Mouse (Mus musculus) forebrain, postnatal 0 days (tissue): ENCODE data around the gene Nme7. TPM values are rescaled to one million over a fixed set of nuclear protein-coding genes. Genes with fewer than 3 reads are reported as not detected.

ENCODE experiments used
- ATAC-seq: fragments of 200-750 bp; cut with Nextera tagmentation; 2 replicates; pipeline ENCODE4 v1.8.0; 2017; ENCODE audit warnings: mild to moderate bottlenecking, moderate library complexity
- DNase-seq: peaks from one replicate; pipeline ENCODE4 v3.0.0-alpha.2; 2015
- H3K27ac ChIP-seq: fragments of 300-500 bp; sonication (generic); 2 replicates; pipeline ENCODE4 v1.5.1; 2014; ENCODE audit warnings: low read depth, mild to moderate bottlenecking, antibody characterized with exemption, low read length, moderate library complexity, mixed read lengths
- H3K27me3 ChIP-seq: fragments of 300-500 bp; sonication (generic); 2 replicates; pipeline ENCODE4 v1.6.1; 2014; ENCODE audit warnings: mild to moderate bottlenecking, low read length, mixed read lengths; ENCODE audit not compliant: insufficient read depth
- H3K36me3 ChIP-seq: fragments of 300-500 bp; sonication (generic); 2 replicates; pipeline ENCODE4 v1.6.1; 2014; ENCODE audit warnings: mild to moderate bottlenecking, moderate library complexity; ENCODE audit not compliant: insufficient read depth
- H3K4me1 ChIP-seq: fragments of 300-500 bp; sonication (generic); 2 replicates; pipeline ENCODE4 v1.6.1; 2014; ENCODE audit warnings: antibody characterized with exemption; ENCODE audit not compliant: insufficient read depth
- H3K4me2 ChIP-seq: fragments of 300-500 bp; sonication (generic); 2 replicates; pipeline ENCODE4 v1.6.1; 2014; ENCODE audit warnings: low read depth, mild to moderate bottlenecking, moderate library complexity
- H3K4me3 ChIP-seq: fragments of 300-500 bp; sonication (generic); 2 replicates; pipeline ENCODE4 v1.5.1; 2014; ENCODE audit warnings: low read depth, low read length, mixed read lengths
- H3K9ac ChIP-seq: fragments of 300-500 bp; sonication (generic); 2 replicates; pipeline ENCODE4 v1.6.1; 2014; ENCODE audit warnings: mild to moderate bottlenecking
- H3K9me3 ChIP-seq: fragments of 300-500 bp; sonication (generic); 2 replicates; pipeline ENCODE4 v1.6.1; 2016; ENCODE audit warnings: low read length
- CTCF ChIP-seq: sonication (generic); IDR thresholded peaks from 2 replicates; pipeline ENCODE4 v1.5.1; 2016; ENCODE audit warnings: antibody characterized with exemption, control low read depth, low read depth
- WGBS: fragments of 180-500 bp; shearing (Covaris S2); extraction: QIAGEN DNeasy Blood & Tissue Kit; methylation state at CpG from one replicate; pipeline ENCODE4 v1.1.7; 2014; 5-methylcytosine and 5-hydroxymethylcytosine counted together
- polyA plus RNA-seq: library from polyadenylated mRNA; unstranded; fragments of >200 nt; fragmentation: Nextera tagmentation; extraction: Ambion mirVana; gene quantifications from 2 replicates; pipeline ENCODE4 v1.2.1, GENCODE M21; 2015
- total RNA-seq: library from RNA; depleted of rRNA; stranded (reverse); fragments of >200 nt; gene quantifications from 2 replicates; pipeline ENCODE4 v1.2.3, GENCODE M21; 2014

The Nme7 gene
- total and polyA plus RNA-seq, 2 experiments from 2014 or later, result 32.1 to 37.7 TPM

DNA sequence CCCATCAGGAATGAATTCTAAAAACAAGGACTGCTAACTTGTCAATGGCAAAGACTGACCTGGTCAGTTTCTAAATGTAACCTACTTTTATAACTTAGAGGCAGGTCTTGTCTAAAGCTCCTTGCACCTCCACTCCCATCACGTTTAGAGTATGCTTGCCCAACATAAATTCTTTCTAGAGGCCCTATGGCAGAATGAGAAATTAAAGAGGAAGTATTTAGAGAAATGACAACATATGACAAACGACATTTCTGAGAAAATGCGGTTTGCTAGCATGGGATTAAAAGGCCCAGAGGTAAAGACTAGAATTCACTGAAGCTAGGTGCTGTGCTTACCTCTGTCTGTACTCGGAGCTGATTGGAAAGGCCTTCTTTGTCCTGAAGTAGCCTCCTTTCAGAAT, 2.0 kb upstream of the Nme7 start:
- no peak overlapping the region for H3K27ac ChIP-seq
- H3K4me2 ChIP-seq, result no peak overlapping the region
- no peak overlapping the region for H3K9ac ChIP-seq
- H3K36me3 ChIP-seq, result peaks cover 48% of the 10 kb centered on the region
- no peaks in the 10 kb centered on the region for H3K27me3 ChIP-seq
- DNase-seq, result no peak
- peaks cover 8% of the 10 kb centered on the region; the same call in 1 of the 2 replicates for H3K4me1 ChIP-seq
- no peaks in the 10 kb centered on the region for H3K9me3 ChIP-seq
- H3K4me3 ChIP-seq, result no peak overlapping the region
- TF ChIP-seq CTCF, result no peak
- ATAC-seq, result no peak
- 94% methylated on average over 4 of the region's 4 CpGs for WGBS

DNA sequence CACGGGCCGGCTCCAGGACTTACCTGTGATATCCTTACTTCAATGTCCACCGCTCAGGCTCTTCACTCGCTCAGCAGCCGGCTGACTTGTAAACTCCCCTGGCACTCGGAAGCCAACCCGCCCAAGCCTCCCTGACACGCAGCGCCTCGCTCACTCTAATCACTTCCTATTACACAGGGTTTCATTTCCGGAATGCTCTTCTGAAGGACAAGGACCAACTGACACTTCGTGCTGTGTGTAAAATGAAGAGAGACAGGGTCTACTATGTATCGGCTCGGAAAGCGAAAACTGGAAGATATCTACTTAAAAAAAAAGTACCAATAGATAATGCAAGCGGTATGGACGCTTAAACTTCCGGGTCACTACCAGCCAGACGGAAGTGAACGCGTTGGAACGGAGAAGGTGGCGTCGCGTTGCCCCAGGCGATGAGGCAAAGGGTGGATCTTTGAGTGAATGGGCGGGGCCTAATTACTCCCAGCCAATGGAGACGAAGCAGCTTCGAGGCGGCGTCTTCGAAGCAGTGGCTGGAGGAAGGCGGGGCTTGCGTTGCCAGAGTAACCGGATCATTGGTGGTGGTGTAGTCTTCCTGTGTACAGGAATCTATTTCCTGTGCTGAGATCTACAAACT, 3.3 kb downstream of the Nme7 start, which contains the start of gene Blzf1:
TSS of gene Blzf1 (minus strand) at position 366 of the 628 bp plus-strand sequence.
- Histone ChIP-seq H3K4me3 (peak within 1 kb of the TSS; percentile 57), H3K9me3 (no peaks in the 10 kb centered on the region), H3K36me3 (peaks cover 3% of the 10 kb centered on the region), H3K4me1 (peaks cover 15% of the 10 kb centered on the region; the same call in 1 of the 2 replicates), H3K27ac (peak within 1 kb of the TSS; percentile 80), H3K9ac (peak within 1 kb of the TSS; percentile 59), H3K27me3 (no peaks in the 10 kb centered on the region), H3K4me2 (peak within 1 kb of the TSS; percentile 80)
- ATAC-seq, result peak; percentile 99
- TF ChIP-seq CTCF, result no peak
- WGBS, result 1% methylated on average over 35 of the region's 35 CpGs
- peak; percentile 99 for DNase-seq

DNA sequence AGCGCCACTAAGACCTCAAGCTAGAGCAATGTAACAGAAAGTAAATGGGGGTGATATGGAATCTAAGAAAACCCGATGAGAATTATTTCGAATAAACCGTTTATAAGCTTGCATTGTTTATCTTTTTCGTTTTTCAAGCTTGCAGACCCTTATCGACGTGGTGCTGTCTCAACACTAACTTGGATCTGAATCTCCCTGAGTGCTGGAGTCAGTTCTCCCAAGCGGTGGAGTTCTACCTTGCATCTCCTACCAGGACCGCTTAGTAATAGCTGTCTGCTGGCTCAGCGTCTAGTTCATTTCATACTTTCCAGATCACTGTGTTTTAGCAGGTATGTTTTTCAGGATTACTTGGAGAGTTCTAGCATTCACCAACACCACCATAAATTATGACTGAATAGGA, 4.0 kb downstream of the Nme7 start:
- peak overlapping the region; percentile 76 for H3K4me2 ChIP-seq
- no peak for TF ChIP-seq CTCF
- DNase-seq (no peak), ATAC-seq (0 out of 2 replicates have a peak, but pooled peaks have one; percentile 6)
- 13% methylated on average over 10 of the region's 10 CpGs for WGBS
- H3K36me3 ChIP-seq, result peaks cover 3% of the 10 kb centered on the region; the same call in 1 of the 2 replicates
- peak overlapping the region; percentile 75 for H3K27ac ChIP-seq
- peak overlapping the region; percentile 57 for H3K4me3 ChIP-seq
- H3K9ac ChIP-seq, result peak overlapping the region; percentile 59
- H3K27me3 ChIP-seq, result no peaks in the 10 kb centered on the region
- H3K9me3 ChIP-seq, result no peaks in the 10 kb centered on the region
- peaks cover 15% of the 10 kb centered on the region; the same call in 1 of the 2 replicates for H3K4me1 ChIP-seq

DNA sequence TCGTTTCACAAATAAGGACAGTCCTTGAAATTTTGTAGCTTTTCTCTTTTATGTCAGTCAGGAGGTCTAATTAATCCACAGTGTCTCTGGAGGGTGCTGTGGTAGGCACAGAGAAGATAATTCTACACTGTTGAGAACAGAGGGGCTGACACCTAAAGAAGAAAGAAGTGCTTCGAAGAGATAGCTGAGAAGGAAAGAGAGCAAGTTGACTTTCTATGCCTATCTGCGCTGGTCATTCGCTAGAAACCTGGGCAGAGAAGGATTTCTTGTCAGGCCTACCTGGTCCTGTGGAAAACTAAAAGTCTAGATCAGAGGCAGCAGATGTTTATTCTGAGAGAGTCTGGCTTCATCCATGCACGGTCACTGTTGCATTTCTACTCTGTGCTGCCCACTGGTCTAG, 10.2 kb downstream of the Nme7 start:
- Histone ChIP-seq H3K9ac (no peak overlapping the region), H3K36me3 (peaks cover 9% of the 10 kb centered on the region; the same call in 1 of the 2 replicates), H3K4me3 (no peak overlapping the region), H3K27me3 (no peaks in the 10 kb centered on the region), H3K27ac (no peak overlapping the region), H3K4me1 (no peaks in the 10 kb centered on the region), H3K9me3 (no peaks in the 10 kb centered on the region), H3K4me2 (no peak overlapping the region)
- DNase-seq (no peak), ATAC-seq (no peak)
- no peak for TF ChIP-seq CTCF
- 92% methylated on average over 5 of the region's 5 CpGs for WGBS

DNA sequence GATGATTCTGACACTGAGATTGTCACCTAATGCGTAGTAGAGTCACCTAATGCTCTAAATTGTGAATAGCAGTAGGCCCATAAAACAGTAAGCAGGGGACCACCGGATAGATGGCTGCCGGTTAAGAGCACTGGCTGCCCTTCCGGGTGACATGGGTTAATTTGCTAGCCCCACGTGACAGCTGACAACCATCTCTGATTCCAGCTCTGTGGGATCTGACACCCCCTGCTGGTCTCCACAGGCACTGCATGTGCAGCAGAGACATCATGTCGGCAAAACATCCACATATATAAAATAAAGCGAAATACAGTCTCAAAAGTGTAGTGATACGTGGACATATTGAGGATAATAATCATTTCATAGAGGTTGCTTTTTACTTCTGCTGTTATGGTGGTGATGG, 11.3 kb downstream of the Nme7 start:
- H3K4me2 ChIP-seq, result no peak overlapping the region
- H3K9me3 ChIP-seq, result no peaks in the 10 kb centered on the region
- no peak overlapping the region for H3K9ac ChIP-seq
- peak; percentile 25 for DNase-seq
- H3K27me3 ChIP-seq, result no peaks in the 10 kb centered on the region
- TF ChIP-seq CTCF, result peak; percentile 75
- no peak overlapping the region for H3K4me3 ChIP-seq
- H3K36me3 ChIP-seq, result peaks cover 9% of the 10 kb centered on the region; the same call in 1 of the 2 replicates
- no peak overlapping the region for H3K27ac ChIP-seq
- no peaks in the 10 kb centered on the region for H3K4me1 ChIP-seq
- 67% methylated on average over 8 of the region's 8 CpGs for WGBS
- no peak for ATAC-seq

DNA sequence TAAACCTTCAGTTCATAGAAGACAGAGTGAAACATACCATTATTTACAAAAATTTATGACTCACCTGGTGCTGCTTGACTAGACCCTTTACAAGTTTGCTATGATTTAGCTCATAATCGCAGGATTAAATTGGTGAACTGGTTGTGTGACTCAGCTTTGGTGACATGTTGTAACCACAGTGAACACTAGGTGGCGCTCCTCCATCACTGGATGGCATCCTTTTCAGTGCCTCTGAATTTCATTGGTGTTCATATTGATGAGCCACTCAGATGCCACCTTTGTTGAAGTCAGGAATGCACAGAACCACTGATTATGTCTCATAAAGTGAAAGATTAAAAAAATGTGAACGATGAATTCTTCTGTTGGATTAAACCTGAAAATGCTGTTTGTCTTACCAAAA, 12.8 kb downstream of the Nme7 start:
- DNase-seq (peak; percentile 93), ATAC-seq (peak; percentile 85)
- Histone ChIP-seq H3K27me3 (no peaks in the 10 kb centered on the region), H3K27ac (no peak overlapping the region), H3K9ac (no peak overlapping the region), H3K4me1 (no peaks in the 10 kb centered on the region), H3K4me2 (no peak overlapping the region), H3K9me3 (no peaks in the 10 kb centered on the region), H3K4me3 (no peak overlapping the region), H3K36me3 (peaks cover 9% of the 10 kb centered on the region; the same call in 1 of the 2 replicates)
- 28% methylated on average over 3 of the region's 3 CpGs for WGBS
- peak; percentile 99 for TF ChIP-seq CTCF

DNA sequence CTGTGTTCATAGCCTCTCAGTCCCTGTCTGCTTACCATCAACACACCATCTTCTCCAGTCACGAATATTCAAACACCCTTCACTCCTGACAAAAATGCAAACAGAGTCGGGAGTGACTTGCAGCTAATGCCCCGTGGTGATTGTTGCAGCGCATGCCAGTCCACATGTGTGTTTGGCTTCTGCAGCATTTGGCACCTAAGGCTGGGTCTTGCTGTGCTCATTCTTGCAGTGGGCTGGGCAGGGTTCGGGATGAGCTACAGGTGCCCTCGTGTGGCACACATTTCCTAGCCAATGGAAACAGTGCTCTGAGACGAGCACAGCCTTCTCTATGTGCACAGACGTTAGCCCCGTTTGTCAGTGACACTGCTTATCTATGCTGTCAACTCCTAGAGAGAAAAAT, 13.3 kb downstream of the Nme7 start:
- no peak overlapping the region for H3K27ac ChIP-seq
- H3K4me3 ChIP-seq, result no peak overlapping the region
- H3K4me1 ChIP-seq, result no peaks in the 10 kb centered on the region
- H3K36me3 ChIP-seq, result peaks cover 9% of the 10 kb centered on the region; the same call in 1 of the 2 replicates
- DNase-seq (no peak), ATAC-seq (no peak)
- H3K4me2 ChIP-seq, result no peak overlapping the region
- no peaks in the 10 kb centered on the region for H3K9me3 ChIP-seq
- no peak overlapping the region for H3K9ac ChIP-seq
- H3K27me3 ChIP-seq, result no peaks in the 10 kb centered on the region
- TF ChIP-seq CTCF, result no peak
- WGBS, result 86% methylated on average over 9 of the region's 9 CpGs
